Mouse (Mus musculus): ENCODE measurements around the gene Ugt1a2. TPM values are rescaled to one million over a fixed set of nuclear protein-coding genes. Genes with fewer than 3 reads are reported as not detected.

Ugt1a2 gene
- polyA plus RNA-seq, 1 experiment from 2014 or later: 0.10 TPM

- peak overlapping the region; percentile 48 for H3K4me2 ChIP-seq
- WGBS (ENCODE audit: insufficient replicate concordance): 21% methylated on average over 2 of the region's 2 CpGs
- ATAC-seq (ENCODE audit: insufficient read depth): peak; percentile 87
- H3K9ac ChIP-seq: peak overlapping the region; percentile 23
- no peaks in the 10 kb centered on the region for H3K27me3 ChIP-seq
- no peak overlapping the region for H3K4me3 ChIP-seq (replicated peaks)
- peaks cover 42% of the 10 kb centered on the region for H3K4me1 ChIP-seq (replicated peaks)
- peak overlapping the region; percentile 91 for H3K27ac ChIP-seq (replicated peaks)
- peaks cover 3% of the 10 kb centered on the region; the same call in 1 of the 2 replicates for H3K9me3 ChIP-seq (replicated peaks)
- no peaks in the 10 kb centered on the region for H3K36me3 ChIP-seq (replicated peaks)
These were observed 6.6 kb downstream of the Ugt1a2 start for GRCm38 (mm10) chr1:88206843-88207479.

DNA sequence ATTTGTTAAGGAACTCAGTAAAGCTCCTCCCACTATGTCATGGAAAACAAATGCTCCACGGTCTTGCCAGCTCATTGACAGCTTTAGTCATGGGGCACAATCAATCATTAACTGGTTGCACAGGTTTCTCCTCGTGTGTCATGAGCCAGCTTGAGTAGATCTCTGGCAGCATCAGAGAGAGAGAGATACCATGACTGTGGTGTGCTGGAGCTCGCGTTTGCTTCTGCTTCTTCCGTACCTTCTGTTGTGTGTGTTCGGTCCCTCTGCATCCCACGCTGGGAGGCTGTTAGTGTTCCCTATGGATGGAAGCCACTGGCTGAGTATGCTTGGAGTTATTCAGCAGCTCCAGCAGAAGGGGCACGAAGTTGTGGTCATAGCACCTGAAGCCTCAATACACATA is 11.4 kb downstream of the Ugt1a2 start, which contains the start of gene Ugt1a1:
Gene Ugt1a1 (plus strand): TSS at position 148 of the 400 bp plus-strand sequence.
- H3K27ac ChIP-seq (replicated peaks): no peak within 1 kb of the TSS
- H3K9ac ChIP-seq: no peak within 1 kb of the TSS
- H3K4me2 ChIP-seq: no peak within 1 kb of the TSS
- H3K36me3 ChIP-seq (replicated peaks): no peaks in the 10 kb centered on the region
- ATAC-seq (ENCODE audit: insufficient read depth): no peak
- WGBS (ENCODE audit: insufficient replicate concordance): 55% methylated on average over 8 of the region's 8 CpGs
- no peak within 1 kb of the TSS for H3K4me3 ChIP-seq (replicated peaks)
- peaks cover 31% of the 10 kb centered on the region for H3K9me3 ChIP-seq (replicated peaks)
- peaks cover 19% of the 10 kb centered on the region for H3K4me1 ChIP-seq (replicated peaks)
- H3K27me3 ChIP-seq: no peaks in the 10 kb centered on the region

DNA sequence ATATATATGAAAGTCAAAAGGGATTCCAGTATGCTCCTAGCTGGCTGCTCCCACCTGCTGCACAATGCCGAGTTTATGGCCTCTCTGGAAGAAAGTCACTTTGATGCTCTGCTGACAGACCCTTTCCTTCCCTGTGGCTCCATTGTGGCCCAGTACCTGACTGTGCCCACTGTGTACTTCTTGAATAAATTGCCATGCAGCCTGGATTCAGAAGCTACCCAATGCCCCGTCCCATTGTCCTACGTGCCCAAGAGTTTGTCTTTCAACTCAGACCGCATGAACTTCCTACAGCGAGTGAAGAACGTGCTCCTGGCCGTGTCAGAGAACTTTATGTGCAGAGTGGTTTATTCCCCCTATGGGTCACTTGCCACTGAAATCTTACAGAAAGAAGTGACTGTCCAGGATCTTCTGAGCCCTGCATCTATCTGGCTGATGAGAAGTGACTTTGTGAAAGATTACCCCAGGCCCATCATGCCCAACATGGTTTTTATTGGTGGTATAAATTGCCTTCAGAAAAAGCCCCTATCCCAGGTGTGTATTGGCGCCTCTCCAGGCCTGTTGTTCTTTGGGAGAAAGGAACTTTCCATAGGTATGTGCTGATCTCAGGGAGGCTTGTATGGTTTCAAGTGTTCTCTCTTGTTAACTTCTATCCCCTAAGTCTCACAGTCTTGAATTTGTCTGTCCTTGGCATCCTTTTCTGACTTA is 12.1 kb downstream of the Ugt1a2 start:
- Histone ChIP-seq H3K4me3 (replicated peaks) (no peak overlapping the region), H3K9me3 (replicated peaks) (peaks cover 38% of the 10 kb centered on the region), H3K4me1 (replicated peaks) (peaks cover 12% of the 10 kb centered on the region), H3K27ac (replicated peaks) (no peak overlapping the region), H3K27me3 (no peaks in the 10 kb centered on the region), H3K9ac (no peak overlapping the region), H3K4me2 (no peak overlapping the region), H3K36me3 (replicated peaks) (no peaks in the 10 kb centered on the region)
- WGBS (ENCODE audit: insufficient replicate concordance): 47% methylated on average over 8 of the region's 8 CpGs
- ATAC-seq (ENCODE audit: insufficient read depth): no peak

DNA sequence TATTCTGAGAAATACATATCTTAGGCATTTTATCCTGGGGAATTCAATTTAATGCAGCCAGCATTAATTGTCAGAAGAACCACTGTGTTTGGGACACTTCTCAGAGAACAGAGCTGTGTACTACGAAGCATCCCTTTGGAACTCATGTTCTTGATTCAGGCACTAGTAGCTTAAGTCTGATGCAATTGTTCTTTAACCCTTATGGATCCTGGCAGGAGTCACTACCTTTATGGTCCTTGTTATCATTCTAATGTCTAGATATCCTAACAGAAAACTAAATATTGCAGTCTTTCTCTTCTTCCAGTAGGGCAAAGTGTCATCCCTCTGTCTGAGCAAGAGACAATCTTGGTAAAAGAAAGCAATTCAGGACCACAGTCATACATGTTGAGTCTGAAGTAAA is 12.7 kb downstream of the Ugt1a2 start:
- no peak overlapping the region for H3K27ac ChIP-seq (replicated peaks)
- no peak overlapping the region for H3K4me3 ChIP-seq (replicated peaks)
- H3K9ac ChIP-seq: no peak overlapping the region
- H3K4me2 ChIP-seq: no peak overlapping the region
- no peaks in the 10 kb centered on the region for H3K36me3 ChIP-seq (replicated peaks)
- peaks cover 8% of the 10 kb centered on the region for H3K4me1 ChIP-seq (replicated peaks)
- 46% methylated on average over 1 of the region's 1 CpGs for WGBS (ENCODE audit: insufficient replicate concordance)
- peaks cover 40% of the 10 kb centered on the region for H3K9me3 ChIP-seq (replicated peaks)
- no peak for ATAC-seq (ENCODE audit: insufficient read depth)
- no peaks in the 10 kb centered on the region for H3K27me3 ChIP-seq

DNA sequence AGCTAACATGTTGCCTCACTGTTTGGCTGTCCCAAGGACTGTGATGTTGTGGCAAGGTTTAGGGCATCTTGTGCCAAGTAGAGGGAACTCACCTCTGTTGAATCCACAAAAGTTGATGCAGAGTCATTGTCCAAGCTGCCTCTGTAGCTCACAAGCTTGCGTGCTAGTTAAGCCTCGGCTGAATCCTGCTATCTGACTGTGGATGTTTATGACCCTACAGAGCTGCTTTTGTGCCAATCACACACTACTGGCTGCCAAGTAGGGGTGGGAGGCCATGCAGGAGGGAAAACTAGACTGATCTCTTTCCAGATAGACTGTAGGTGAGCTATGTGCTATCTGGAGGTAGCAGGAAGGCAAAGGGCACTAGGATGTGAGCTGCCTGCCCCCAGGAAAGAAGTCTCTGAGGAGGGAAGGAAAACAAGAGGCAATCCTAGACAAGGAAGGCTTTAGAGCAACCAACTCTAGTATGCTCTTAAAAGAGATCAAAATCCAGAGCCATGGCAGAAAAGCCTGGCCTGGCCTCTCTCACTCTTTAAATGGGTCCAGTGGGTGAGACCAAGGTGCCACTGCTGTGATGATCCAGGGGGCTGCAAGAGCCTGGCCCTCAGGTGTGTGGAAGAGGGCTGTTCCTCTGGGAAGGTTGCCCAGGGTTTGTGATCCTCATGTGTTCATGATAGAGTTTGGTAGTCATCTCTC is 13.5 kb downstream of the Ugt1a2 start:
- no peak overlapping the region for H3K4me3 ChIP-seq (replicated peaks)
- no peak for ATAC-seq (ENCODE audit: insufficient read depth)

GRCm38 (mm10) chr1:88214462-88214952 is 14.1 kb downstream of the Ugt1a2 start:
- peaks cover 40% of the 10 kb centered on the region for H3K9me3 ChIP-seq (replicated peaks)
- ATAC-seq (ENCODE audit: insufficient read depth): no peak
- no peaks in the 10 kb centered on the region for H3K36me3 ChIP-seq (replicated peaks)
- no peak overlapping the region for H3K4me3 ChIP-seq (replicated peaks)
- no peaks in the 10 kb centered on the region for H3K4me1 ChIP-seq (replicated peaks)
- H3K27ac ChIP-seq (replicated peaks): no peak overlapping the region
- no peaks in the 10 kb centered on the region for H3K27me3 ChIP-seq
- no peak overlapping the region for H3K4me2 ChIP-seq
- no peak overlapping the region for H3K9ac ChIP-seq
- WGBS (ENCODE audit: insufficient replicate concordance): 53% methylated on average over 2 of the region's 2 CpGs

More for the DNA sequence above, 13.5 kb downstream of the Ugt1a2 start:
- Histone ChIP-seq H3K27ac (replicated peaks) (no peak overlapping the region), H3K4me2 (no peak overlapping the region), H3K9ac (no peak overlapping the region), H3K4me1 (replicated peaks) (no peaks in the 10 kb centered on the region), H3K36me3 (replicated peaks) (no peaks in the 10 kb centered on the region), H3K9me3 (replicated peaks) (peaks cover 40% of the 10 kb centered on the region), H3K27me3 (no peaks in the 10 kb centered on the region)
- WGBS (ENCODE audit: insufficient replicate concordance): 59% methylated on average over 2 of the region's 2 CpGs

GRCm38 (mm10) chr1:88215466-88216380 is 15.3 kb downstream of the Ugt1a2 start:
- Histone ChIP-seq H3K9me3 (replicated peaks) (peaks cover 40% of the 10 kb centered on the region), H3K27me3 (no peaks in the 10 kb centered on the region), H3K4me3 (replicated peaks) (no peak overlapping the region), H3K9ac (no peak overlapping the region), H3K36me3 (replicated peaks) (no peaks in the 10 kb centered on the region), H3K27ac (replicated peaks) (no peak overlapping the region), H3K4me1 (replicated peaks) (no peaks in the 10 kb centered on the region), H3K4me2 (no peak overlapping the region)
- ATAC-seq (ENCODE audit: insufficient read depth): no peak
- WGBS (ENCODE audit: insufficient replicate concordance): 54% methylated on average over 10 of the region's 10 CpGs

DNA sequence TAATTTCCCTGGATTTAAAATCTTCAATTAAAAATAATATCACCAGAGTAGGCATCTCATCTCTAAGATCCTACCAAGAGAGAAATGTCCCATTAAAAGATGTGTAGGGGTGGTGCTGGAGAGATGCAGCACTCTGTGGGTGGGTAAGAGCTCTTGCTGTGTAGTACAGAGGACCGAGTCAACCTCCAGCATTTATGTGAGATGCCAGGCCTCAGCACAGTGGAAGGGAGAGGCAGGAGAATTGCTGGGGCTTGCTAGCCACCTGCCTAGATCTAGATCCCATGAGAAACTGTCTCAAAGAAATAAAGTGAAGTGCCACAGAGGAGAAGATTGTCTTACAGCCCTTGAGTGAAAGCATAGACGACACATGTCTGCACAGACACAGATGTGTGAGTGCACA is 16.1 kb downstream of the Ugt1a2 start:
- ATAC-seq (ENCODE audit: insufficient read depth): no peak
- Histone ChIP-seq H3K4me1 (replicated peaks) (no peaks in the 10 kb centered on the region), H3K9ac (no peak overlapping the region), H3K27me3 (no peaks in the 10 kb centered on the region), H3K4me2 (no peak overlapping the region), H3K36me3 (replicated peaks) (no peaks in the 10 kb centered on the region), H3K4me3 (replicated peaks) (no peak overlapping the region), H3K27ac (replicated peaks) (no peak overlapping the region), H3K9me3 (replicated peaks) (peaks cover 40% of the 10 kb centered on the region)
- WGBS (ENCODE audit: insufficient replicate concordance): 41% methylated on average over 2 of the region's 2 CpGs

GRCm38 (mm10) chr1:88217144-88217543 is 16.7 kb downstream of the Ugt1a2 start:
- ATAC-seq (ENCODE audit: insufficient read depth): no peak
- Histone ChIP-seq H3K36me3 (replicated peaks) (no peaks in the 10 kb centered on the region), H3K9ac (no peak overlapping the region), H3K4me1 (replicated peaks) (no peaks in the 10 kb centered on the region), H3K27me3 (no peaks in the 10 kb centered on the region), H3K9me3 (replicated peaks) (peaks cover 35% of the 10 kb centered on the region), H3K4me2 (no peak overlapping the region), H3K27ac (replicated peaks) (no peak overlapping the region), H3K4me3 (replicated peaks) (no peak overlapping the region)
- WGBS (ENCODE audit: insufficient replicate concordance): 46% methylated on average over 2 of the region's 2 CpGs

GRCm38 (mm10) chr1:88217576-88217975 is 17.2 kb downstream of the Ugt1a2 start:
- Histone ChIP-seq H3K27ac (replicated peaks) (no peak overlapping the region), H3K4me1 (replicated peaks) (no peaks in the 10 kb centered on the region), H3K4me3 (replicated peaks) (no peak overlapping the region), H3K36me3 (replicated peaks) (no peaks in the 10 kb centered on the region), H3K9me3 (replicated peaks) (peaks cover 33% of the 10 kb centered on the region), H3K4me2 (no peak overlapping the region), H3K9ac (no peak overlapping the region), H3K27me3 (no peaks in the 10 kb centered on the region)
- no peak for ATAC-seq (ENCODE audit: insufficient read depth)
- 25% methylated on average over 3 of the region's 3 CpGs for WGBS (ENCODE audit: insufficient replicate concordance)

All from liver, embryonic 15.5 days (tissue).